Comparison of ENCODE assay signal across 9 mouse cellular contexts in the genomic region with DNA sequence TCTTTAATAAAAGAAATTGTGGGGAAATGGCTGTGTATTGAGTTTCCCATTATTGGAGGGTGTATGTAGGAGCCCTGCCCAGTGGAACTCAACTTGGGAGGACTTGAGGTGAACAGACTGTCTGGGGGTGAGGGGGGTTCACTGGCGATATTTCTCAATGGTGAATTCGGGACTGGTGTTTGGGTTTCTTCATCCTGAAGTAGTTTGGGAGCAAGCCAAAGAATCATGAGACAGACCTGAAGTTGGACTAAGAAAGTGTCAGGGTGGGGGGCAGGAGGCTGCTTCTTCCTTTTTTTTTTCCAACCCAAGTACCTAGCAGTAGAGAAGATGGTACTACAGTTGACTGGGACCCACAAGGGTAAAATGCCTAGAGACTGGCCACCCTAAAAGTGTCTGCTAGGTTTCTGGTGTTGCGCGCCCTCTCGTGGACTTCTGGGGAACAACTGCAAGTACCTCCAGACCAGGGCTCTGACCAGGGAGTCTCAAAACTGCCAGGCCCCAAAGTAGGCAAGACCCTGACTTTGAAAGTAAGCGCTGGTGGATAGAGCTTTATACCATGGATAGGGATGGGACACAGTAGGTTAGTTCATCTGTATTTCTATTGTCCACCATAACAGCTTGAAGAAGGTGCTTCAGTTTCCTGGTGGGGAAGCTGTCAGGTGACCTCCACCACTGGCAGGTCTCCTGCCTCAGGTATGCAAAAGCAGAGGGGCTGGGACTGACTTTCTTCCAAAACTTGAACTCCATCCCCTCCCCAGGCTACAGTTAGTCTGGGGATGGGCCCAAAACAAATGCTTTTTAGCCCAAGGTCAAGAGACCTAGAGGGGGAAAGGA. TPM values are rescaled to one million over a fixed set of nuclear protein-coding genes. Genes with fewer than 3 reads are reported as not detected.
A peak's percentile ranks its signal among the peaks of the same experiment; 100 is the strongest.
DNase-seq lines count a peak whose midpoint lies in the region; ATAC-seq and TF ChIP-seq lines count a peak whose summit lies in the region.
"Had no signal": no experiment of that assay in that cellular context is flagged by ENCODE, and none has a peak within 500 bp of the region (broad histone marks: within the 10 kb centered on the region; RNA-seq: fewer than 3 reads in every experiment).

No protein-coding gene starts in this region.

- no peak overlapping the region for H3K4me3 ChIP-seq in kidney, embryonic 15.5 days (replicated peaks)
- no peak overlapping the region for H3K4me3 ChIP-seq in stomach, postnatal 0 days (ENCODE audit: low read depth, low read length)
- H3K4me3 ChIP-seq: embryonic facial prominence, embryonic 15.5 days had no signal

- TF ChIP-seq EP300 in stomach, postnatal 0 days (optimal IDR thresholded peaks at IDR 0.05) = no peak

- no peaks in the 10 kb centered on the region for H3K27me3 ChIP-seq in kidney, embryonic 15.5 days
- no peaks in the 10 kb centered on the region for H3K27me3 ChIP-seq in stomach, postnatal 0 days (ENCODE audit: control insufficient read depth, insufficient read depth, low read length)
- H3K27me3 ChIP-seq: embryonic facial prominence, embryonic 15.5 days had no signal

- no peaks in the 10 kb centered on the region for H3K9me3 ChIP-seq in kidney, embryonic 15.5 days (replicated peaks)
- H3K9me3 ChIP-seq in stomach, postnatal 0 days (ENCODE audit: control insufficient read depth, low read length) = no peaks in the 10 kb centered on the region
- H3K9me3 ChIP-seq: embryonic facial prominence, embryonic 15.5 days had no signal

- WGBS in kidney, embryonic 15.5 days = 36% methylated on average over 6 of the region's 6 CpGs
- WGBS in stomach, postnatal 0 days = 20% methylated on average over 6 of the region's 6 CpGs

- H3K4me2 ChIP-seq in kidney, embryonic 15.5 days = no peak overlapping the region
- no peak overlapping the region for H3K4me2 ChIP-seq in stomach, postnatal 0 days (replicated peaks; ENCODE audit: low read depth)
- H3K4me2 ChIP-seq: embryonic facial prominence, embryonic 15.5 days had no signal

- peaks cover 23% of the 10 kb centered on the region for H3K36me3 ChIP-seq in kidney, embryonic 15.5 days
- H3K36me3 ChIP-seq in stomach, postnatal 0 days (ENCODE audit: control insufficient read depth, insufficient read depth, low read length) = peaks cover 5% of the 10 kb centered on the region; the same call in 1 of the 2 replicates

- H3K9ac ChIP-seq in kidney, embryonic 15.5 days = no peak overlapping the region
- H3K9ac ChIP-seq in stomach, postnatal 0 days (ENCODE audit: low read length) = no peak overlapping the region
- H3K9ac ChIP-seq: embryonic facial prominence, embryonic 15.5 days had no signal

- TF ChIP-seq CTCF in stomach, postnatal 0 days (IDR thresholded peaks at IDR 0.05; ENCODE audit: low read depth) = peak; percentile 93

- peaks cover 27% of the 10 kb centered on the region; the same call in 1 of the 2 replicates for H3K4me1 ChIP-seq in kidney, embryonic 15.5 days
- H3K4me1 ChIP-seq in stomach, postnatal 0 days (replicated peaks; ENCODE audit: control insufficient read depth, insufficient read depth) = no peaks in the 10 kb centered on the region

- peak; percentile 80 for DNase-seq in kidney, adult 18-20 months
- peak; percentile 78 for DNase-seq in adrenal gland, adult 2 months
- peak; percentile 84 for DNase-seq in embryo, embryonic 10.5 days (ENCODE audit: low spot score)
- peak; percentile 57 to 76 for DNase-seq in heart, adult 9 months (ENCODE audit: low spot score in 2 of 2)
- peak; percentile 74 to 81 for DNase-seq in layer of hippocampus, postnatal 10 days (ENCODE audit: low spot score in 2 of 2)
- DNase-seq in stomach, postnatal 0 days (ENCODE audit: low spot score) = peak; percentile 88

- ATAC-seq in kidney, embryonic 15.5 days (replicated peaks; ENCODE audit: low FRiP score) = no peak
- ATAC-seq in megakaryocyte progenitor cell, adult 5-6 weeks (replicated peaks; ENCODE audit: poor library complexity) = peak; percentile 70
- peak; percentile 28; the same call in 1 of the 2 replicates for ATAC-seq in stomach, postnatal 0 days (ENCODE audit: low FRiP score, low TSS enrichment)

- no peak overlapping the region for H3K27ac ChIP-seq in kidney, embryonic 15.5 days
- H3K27ac ChIP-seq in stomach, postnatal 0 days (replicated peaks) = no peak overlapping the region
- H3K27ac ChIP-seq: embryonic facial prominence, embryonic 15.5 days had no signal

RNA-seq across cellular contexts. Expression of gene Ldhd, which starts 4.3 kb away (rescaled TPM):
- polyA plus RNA-seq in kidney, embryonic 15.5 days (2015; fragmentation: Nextera tagmentation; extraction: Ambion mirVana) = 1.2 and 1.3 TPM in 2 replicates
- 10 to 100 TPM; 64.5 to 82.1 TPM for total RNA-seq in adrenal gland, adult 2 months (2021)
- polyA plus RNA-seq in adrenal gland, adult 2 months (2012; rRNA removed) = 89.4 and 93.5 TPM in 2 replicates
- 1 to 10 TPM; 2.3 to 2.6 TPM for total RNA-seq in layer of hippocampus, postnatal 10 days (2021)
- total RNA-seq in megakaryocyte progenitor cell, adult 5-6 weeks (2015) = 0.10 and 0.15 TPM in 2 replicates
- total RNA-seq in megakaryocyte progenitor cell, adult 5-6 weeks (2017) = 0.14 TPM in 1 of 2 replicates, not detected in the other
- polyA plus RNA-seq in stomach, postnatal 0 days (2015; fragmentation: Nextera tagmentation; extraction: Ambion mirVana) = 5.3 and 5.6 TPM in 2 replicates

RNA-seq across cellular contexts. Expression of gene Zfp1, which starts 17.3 kb away (rescaled TPM):
- polyA plus RNA-seq in kidney, embryonic 15.5 days (2015; fragmentation: Nextera tagmentation; extraction: Ambion mirVana) = 20.4 and 21.2 TPM in 2 replicates
- 1 to 10 TPM; 6.1 to 9.8 TPM for total RNA-seq in adrenal gland, adult 2 months (2021)
- polyA plus RNA-seq in adrenal gland, adult 2 months (2012; rRNA removed) = 5.3 and 5.6 TPM in 2 replicates
- total RNA-seq in layer of hippocampus, postnatal 10 days (2021) = 10 to 100 TPM; 21.4 to 21.9 TPM
- 14.7 and 16.9 TPM in 2 replicates for total RNA-seq in megakaryocyte progenitor cell, adult 5-6 weeks (2015)
- total RNA-seq in megakaryocyte progenitor cell, adult 5-6 weeks (2017) = 11.2 and 19.2 TPM in 2 replicates
- polyA plus RNA-seq in stomach, postnatal 0 days (2015; fragmentation: Nextera tagmentation; extraction: Ambion mirVana) = 10.5 and 10.9 TPM in 2 replicates

Comparison
In these comparisons a context has a peak if more than half of its experiments do, and no peak if none do; other contexts are left out.
1. RNA of gene Ldhd, which starts 4.3 kb away (total RNA-seq): 64.5 to 82.1 TPM in adrenal gland, adult 2 months; 2.3 to 2.6 TPM in layer of hippocampus, postnatal 10 days and 0.10 to 0.15 TPM in megakaryocyte progenitor cell, adult 5-6 weeks; every median in the first group is over 10 times any median in the second.
2. Peak in every context shown above with its lines, with median percentiles within 50 percentile points of each other: DNase-seq.